Mouse (Mus musculus) layer of hippocampus, adult 18-20 months (tissue): Measurements from ENCODE around the gene Lyz1. TPM values are rescaled to one million over a fixed set of nuclear protein-coding genes. Genes with fewer than 3 reads are reported as not detected.
"Not testable (repeated sequence)": the region's sequence is repeated elsewhere in the genome, so short reads cannot be mapped to it uniquely, and the experiment has no call there.

Source experiments
- DNase-seq, 2 experiments: peaks; one replicate each; pipeline ENCODE4 v3.0.0; 2022; ENCODE audit warnings: low spot score in 2 of 2
- long read RNA-seq: library from polyadenylated mRNA; stranded (forward); transcript quantifications from one replicate; pipeline ENCODE4 v2.0.0, GENCODE M21; 2021
- total RNA-seq, 2 experiments: library from RNA; stranded (reverse); gene quantifications; 2 replicates each; pipeline ENCODE4 v1.2.3; 2021

Lyz1 gene
- total RNA-seq, result 1 to 10 TPM; 1.6 to 2.6 TPM
- long read RNA-seq, result 0 reads

GRCm38 (mm10) chr10:117292671-117293070, at the start of gene Lyz1:
Gene Lyz1, minus strand, starts transcription at chr10:117292868.
- no peak for DNase-seq

DNA sequence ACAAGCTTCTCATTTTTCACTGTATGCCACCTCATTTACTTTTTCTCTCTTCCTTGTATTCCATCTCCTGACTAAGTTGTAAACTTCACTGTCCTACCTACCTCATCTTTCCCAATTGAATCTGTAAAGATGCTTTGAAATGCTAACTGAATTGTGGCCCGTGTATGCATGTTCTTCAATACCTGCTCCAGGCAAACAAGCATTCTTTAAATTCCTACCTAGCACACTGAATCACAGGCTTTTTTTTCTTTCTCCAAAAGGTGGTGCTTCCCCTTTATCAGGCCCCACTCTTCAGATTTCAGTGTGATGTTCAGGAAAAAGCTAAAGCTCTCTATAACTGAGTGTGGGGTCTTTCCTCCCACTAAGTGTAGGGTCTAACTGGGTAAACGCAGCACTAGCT, 49.7 kb upstream of the Lyz1 start:
- no peak for DNase-seq

DNA sequence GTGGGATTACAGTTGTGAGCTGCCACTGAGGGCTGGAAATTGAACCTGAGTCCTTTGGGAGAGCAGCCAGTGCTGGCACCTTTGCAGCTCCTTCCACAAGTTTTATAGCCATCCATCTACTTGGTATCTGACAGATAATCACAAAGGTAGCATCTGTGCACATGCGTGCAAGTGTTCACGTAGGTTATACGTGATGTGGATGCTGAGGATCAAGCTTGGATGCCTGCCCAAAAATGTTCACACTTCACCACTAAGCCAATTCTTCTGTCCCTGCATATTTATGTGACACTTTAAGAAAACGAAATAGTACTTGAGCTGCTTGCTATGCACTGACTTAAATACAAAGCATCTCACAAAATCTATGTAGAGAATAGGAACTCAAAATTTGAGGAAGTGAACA, 48.4 kb upstream of the Lyz1 start:
- no peak for DNase-seq

DNA sequence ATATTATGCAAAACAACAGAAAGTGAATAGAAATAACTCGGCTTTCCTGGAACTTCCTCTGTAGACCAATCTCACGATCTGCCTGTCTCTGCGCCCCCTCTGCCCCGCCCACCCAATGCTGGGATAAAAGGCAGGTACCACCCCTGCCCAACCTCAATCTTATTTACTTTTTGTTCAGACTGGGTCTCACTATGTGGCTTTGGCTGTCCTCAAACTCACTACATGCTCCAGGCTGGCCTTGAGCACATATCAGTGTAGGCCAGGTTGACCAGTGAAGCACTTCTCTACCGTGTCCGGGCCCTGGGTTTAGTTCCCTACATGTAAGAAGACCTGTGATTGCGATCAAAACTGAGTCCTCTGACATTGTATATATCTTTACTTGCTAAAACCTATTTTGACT, 46.6 kb upstream of the Lyz1 start:
- no peak for DNase-seq

DNA sequence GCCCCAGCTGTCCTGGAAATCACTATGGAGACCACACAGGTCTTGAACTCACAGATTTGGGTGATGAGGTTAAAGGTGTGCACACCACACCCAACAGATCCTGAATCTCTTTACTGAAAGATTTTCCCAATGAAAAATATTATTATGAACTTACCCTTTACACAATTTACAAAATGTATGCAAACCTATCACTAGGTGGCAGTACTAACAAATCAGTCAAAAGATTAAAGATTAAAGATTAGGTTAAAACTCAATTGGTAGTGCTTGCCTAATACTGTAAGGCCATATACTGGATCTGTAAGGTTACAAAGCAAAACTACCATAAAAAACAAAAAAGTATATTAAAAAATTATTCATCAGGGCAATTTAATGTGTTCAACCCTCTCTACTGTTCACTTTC, 45.3 kb upstream of the Lyz1 start:
- no peak for DNase-seq

DNA sequence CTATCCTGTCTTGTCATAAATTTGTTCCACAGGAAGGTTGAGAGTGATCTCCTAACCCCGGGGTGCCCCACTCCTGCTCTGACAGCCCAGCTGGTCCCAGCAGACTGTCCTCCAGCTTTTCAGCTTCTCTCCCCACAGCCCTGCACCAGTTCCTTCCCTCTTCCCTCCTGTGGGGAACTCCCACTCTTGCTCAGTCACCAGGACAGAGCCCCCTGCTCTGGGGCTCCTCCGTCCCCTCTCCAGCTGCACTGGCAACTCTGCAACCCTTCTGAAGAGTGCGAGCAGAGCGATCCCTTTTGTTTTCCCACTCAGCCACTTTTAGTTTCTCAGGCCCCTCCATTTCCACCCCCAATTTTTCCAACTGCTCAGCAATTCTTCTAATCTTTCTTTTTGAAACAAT, 43.0 kb upstream of the Lyz1 start:
- DNase-seq, result no peak

GRCm38 (mm10) chr10:117330521-117330920, 37.9 kb upstream of the Lyz1 start:
- no peak for DNase-seq

DNA sequence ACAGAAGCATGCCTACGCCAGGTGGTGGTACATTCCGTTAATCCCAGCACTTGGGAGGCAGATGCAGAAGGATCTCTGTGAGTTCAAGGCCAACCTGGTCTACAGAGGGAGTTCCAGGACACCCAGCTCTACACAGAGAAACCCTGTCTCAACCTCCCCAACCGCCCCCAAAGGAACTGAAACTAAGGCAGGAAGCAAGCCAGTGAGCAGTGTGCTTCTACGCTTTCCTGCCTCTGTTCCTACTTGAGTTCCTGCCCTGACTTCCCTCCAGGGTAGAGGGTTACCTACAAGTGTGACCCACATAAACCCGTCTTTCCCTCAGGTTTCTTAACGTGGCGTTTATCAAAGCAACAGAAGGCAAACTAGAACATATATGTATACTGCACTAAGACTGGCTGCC, 31.1 kb upstream of the Lyz1 start:
- no peak for DNase-seq

DNA sequence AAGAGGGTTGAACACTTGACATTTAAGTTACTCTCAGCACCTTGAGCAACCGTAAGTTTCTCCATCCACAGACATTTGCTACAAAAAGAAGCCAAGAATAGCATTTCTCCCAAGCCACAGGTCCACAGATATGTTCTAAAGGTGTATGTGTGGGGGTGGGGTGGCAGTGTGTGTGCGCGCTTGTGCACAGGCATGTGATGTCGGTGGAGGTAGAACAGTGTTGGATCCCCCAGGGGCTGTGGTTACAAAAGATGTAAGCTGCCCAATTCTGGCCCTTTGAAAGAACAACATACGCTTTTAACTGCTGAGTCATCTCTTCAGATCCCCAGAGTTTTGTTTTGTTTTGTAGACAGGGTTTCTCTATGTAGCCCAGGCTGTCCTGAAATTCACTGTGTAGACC, 30.0 kb upstream of the Lyz1 start:
- DNase-seq, result no peak

- DNase-seq, result no peak
Measured at GRCm38 (mm10) chr10:117320571-117320981, 27.9 kb upstream of the Lyz1 start.

GRCm38 (mm10) chr10:117316391-117316790, 23.7 kb upstream of the Lyz1 start:
- no peak for DNase-seq

- DNase-seq, result no peak
Measured at GRCm38 (mm10) chr10:117313133-117313532, 20.5 kb upstream of the Lyz1 start.

DNA sequence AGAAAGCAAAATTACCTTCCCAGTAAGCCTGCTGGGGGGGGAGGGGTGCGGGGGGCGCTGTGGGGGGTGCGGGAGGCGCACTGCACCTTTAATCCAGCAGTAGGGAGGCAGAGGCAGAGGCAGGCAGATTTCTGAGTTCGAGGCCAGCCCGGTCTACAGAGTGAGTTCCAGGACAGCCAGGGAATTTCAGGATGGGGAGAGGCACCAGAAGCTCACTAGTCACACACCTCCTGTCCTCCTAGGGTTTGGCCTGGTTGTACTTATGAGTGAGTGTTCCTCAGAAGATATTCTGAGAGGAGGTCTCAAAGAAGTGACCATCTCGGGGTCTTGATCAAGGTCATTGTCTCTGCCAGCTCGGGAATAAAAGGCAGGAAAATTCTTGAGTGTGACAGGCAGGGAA, 19.5 kb upstream of the Lyz1 start:
- no peak for DNase-seq

DNA sequence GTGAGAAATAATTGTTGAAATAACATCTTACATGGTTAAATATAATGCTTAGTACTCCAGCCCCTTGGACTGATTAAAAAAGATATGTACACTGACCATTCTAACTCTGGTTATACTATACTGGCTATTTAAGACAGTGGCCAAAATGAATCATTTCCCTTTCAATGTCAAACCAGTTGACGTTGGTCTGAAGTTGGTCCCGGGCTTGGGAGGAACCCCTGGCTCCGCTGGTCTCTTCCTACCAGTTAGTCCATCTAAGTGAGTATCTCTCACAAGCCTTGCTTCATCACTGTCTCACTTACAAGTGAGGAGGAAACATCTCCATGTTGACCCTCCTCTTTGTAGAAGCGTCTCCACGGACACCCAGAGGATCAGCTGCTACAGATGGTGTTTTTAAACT, 11.7 kb upstream of the Lyz1 start:
- DNase-seq, result no peak

DNA sequence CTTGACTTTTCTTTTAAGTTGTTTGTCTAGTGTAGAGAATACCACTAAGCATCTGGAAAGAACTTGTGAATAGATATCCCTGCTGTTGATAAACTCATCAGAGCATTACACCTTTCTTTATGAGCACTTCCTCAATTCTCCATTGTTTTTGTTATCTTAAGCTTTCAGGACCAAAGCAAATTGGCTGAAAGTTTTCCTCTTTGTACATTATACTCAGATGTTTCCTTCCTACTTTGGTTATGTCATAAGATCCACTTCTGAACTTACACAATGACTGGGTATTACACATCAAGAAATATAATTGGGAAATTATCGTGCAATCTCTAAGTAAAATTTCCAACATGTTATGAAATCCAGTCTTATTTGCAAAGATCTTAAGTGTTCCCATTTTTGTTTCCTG, 9.0 kb upstream of the Lyz1 start:
- no peak for DNase-seq

- no peak for DNase-seq
Measured at GRCm38 (mm10) chr10:117299901-117300520, 7.3 kb upstream of the Lyz1 start.

DNA sequence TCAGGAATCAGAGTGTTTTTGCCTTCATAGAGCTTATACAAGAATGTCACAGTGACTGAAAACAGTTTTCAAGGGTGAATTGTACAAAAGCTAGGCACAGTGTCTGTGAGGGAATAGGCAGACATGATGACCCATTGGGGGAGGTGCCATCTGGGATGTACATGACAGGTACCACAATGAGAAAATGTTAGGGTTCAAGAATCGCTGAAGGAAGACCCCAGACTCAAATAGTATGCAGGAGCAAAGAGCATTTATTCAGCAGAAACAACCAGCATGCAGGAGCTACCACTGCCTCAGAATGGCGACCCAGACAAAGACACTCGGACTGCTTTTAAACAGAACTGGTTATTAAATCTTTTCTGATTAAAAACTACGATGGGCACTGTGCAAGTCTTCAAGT, 6.4 kb upstream of the Lyz1 start:
- DNase-seq, result no peak

GRCm38 (mm10) chr10:117298336-117298735, 5.7 kb upstream of the Lyz1 start:
- DNase-seq, result no peak

DNA sequence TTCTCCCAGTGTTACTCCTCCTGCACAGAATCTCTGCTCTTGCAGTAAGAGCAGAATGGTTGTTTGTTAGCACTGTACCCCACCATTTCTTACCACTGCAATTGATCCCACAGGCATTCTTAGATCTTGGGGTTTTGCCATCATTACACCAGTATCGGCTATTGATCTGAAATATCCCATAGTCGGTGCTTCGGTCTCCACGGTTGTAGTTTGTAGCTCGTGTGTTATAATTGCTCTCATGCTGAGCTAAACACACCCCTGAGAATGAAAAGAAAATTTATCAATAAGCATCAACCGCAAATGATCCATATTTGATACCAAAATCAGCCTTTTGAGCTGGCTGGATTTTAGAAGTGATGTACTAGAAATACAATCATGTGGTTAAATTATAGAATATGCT, 1.7 kb downstream of the Lyz1 start:
- not testable (repeated sequence) for DNase-seq

GRCm38 (mm10) chr10:117290046-117290870, 2.4 kb downstream of the Lyz1 start:
- DNase-seq, result no peak

GRCm38 (mm10) chr10:117289034-117289505, 3.6 kb downstream of the Lyz1 start:
- DNase-seq, result not testable (repeated sequence)

DNA sequence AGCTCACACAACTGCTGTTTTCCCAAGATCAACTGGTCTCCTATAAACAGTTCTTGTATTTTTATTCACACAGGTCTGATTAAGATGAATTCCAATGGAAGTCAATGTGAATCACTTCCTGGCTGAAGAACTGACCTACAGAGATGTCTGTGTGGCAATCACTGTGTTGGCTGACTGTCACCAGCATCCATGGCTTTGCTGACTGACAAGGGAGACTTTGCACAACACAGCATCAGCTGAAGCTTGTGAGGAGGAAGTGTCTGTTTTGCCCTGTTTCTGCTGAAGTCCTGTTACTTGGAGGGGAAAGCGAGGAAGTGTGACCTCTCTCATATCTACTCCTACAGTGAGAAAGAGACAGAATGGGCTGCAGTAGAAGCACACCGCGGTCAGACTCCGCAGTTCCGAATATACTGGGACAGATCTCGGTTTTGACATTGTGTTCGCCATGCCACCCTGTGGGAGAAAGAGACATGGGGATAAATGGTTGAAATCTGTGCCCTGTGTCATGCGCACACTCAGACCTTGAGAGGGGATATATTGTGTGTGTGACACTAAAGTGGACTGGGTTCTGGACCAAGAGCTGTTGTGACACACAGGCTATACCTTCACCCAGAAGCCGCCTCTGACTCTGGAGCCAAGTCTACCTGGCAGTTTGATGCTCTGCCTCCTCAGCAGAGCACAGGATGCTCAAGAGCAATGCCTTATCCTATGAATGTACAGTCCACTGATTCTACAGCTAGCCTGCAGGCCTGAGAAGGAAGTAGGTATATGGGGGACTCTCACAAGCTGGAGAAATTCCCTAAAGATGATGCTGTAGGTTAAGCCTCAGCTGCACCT, 4.3 kb downstream of the Lyz1 start:
- no peak for DNase-seq
